Mouse (Mus musculus): Measurements from ENCODE around the gene Pea15a. TPM values are rescaled to one million over a fixed set of nuclear protein-coding genes. Genes with fewer than 3 reads are reported as not detected.
A peak's percentile ranks its signal among the peaks of the same experiment; 100 is the strongest.

The Pea15a gene
- polyA plus RNA-seq, 1 experiment from 2014 or later, result 363 TPM

DNA sequence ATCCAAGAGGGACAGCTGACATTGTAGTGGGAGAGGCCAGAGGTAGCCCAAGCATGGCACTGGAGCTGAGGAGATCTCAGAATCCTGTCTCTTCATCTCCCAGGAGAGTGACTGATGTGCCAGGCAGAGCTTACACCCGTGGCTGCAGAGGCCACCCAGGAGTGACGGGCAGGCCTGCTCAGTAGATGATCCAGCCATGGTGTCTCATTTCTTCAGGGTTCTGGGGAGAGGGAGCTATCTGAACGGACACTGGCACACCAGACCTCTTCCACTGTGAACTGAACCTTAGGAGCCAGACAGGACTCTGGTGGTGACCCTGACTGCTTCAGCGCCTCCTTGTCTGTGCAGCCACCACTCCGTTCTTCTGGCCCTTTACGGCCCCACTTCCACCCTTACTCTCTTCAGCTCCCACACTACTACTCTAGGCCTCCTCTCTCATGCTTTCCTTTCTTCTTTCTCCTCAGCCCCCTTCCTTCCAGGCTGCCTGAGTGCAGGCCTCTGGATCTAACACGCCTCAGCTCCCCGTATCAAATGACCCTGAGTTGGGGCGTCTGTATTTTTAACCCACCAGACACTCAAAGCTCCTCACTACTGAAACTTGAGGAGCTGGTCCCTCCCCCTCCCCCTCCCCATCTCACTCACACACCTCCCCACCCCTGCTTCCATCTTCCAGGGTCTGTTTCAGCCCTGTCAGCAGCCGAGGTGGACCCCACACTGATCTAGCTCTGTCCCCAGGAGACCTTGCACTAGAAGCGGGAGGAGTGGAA is 14.9 kb upstream of the Pea15a start:
- WGBS, result 41% methylated on average over 11 of the region's 11 CpGs
- Histone ChIP-seq H3K27ac (peak overlapping the region; percentile 63; the same call in 1 of the 2 replicates), H3K27me3 (ENCODE audit: control insufficient read depth, insufficient read depth, low read length) (no peaks in the 10 kb centered on the region), H3K4me3 (replicated peaks; ENCODE audit: low read length) (no peak overlapping the region), H3K4me1 (replicated peaks; ENCODE audit: control insufficient read depth, insufficient read depth, low read length) (peaks cover 23% of the 10 kb centered on the region), H3K4me2 (replicated peaks) (no peak overlapping the region), H3K9ac (no peak overlapping the region), H3K9me3 (ENCODE audit: control insufficient read depth, low read length) (no peaks in the 10 kb centered on the region), H3K36me3 (replicated peaks; ENCODE audit: control insufficient read depth, insufficient read depth) (no peaks in the 10 kb centered on the region)
- ATAC-seq (ENCODE audit: low FRiP score) (no peak), DNase-seq (ENCODE audit: low spot score) (no peak)

DNA sequence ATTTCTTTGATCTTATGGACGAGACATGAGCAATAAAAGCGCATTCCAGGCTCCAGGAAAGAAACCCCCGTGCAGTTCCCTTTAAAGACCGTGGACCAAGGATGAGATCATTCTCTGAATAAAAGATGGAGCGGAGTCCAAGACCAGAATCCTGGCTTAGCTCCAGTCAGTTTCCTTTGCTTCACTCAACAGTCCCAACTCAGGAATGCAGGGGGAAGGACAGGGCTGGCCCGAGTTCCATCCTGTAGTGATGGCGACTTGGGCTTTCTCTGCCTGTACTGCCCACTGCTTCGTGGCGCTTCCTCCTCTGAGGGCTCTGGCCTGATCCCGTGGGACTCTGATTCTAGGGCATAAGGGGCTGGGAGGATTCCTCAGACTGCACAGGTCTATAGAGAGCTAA is 13.8 kb upstream of the Pea15a start:
- Histone ChIP-seq H3K4me3 (replicated peaks; ENCODE audit: low read length) (no peak overlapping the region), H3K4me2 (replicated peaks) (no peak overlapping the region), H3K27ac (peak overlapping the region; percentile 65), H3K4me1 (replicated peaks; ENCODE audit: control insufficient read depth, insufficient read depth, low read length) (peaks cover 23% of the 10 kb centered on the region), H3K27me3 (ENCODE audit: control insufficient read depth, insufficient read depth, low read length) (no peaks in the 10 kb centered on the region), H3K9me3 (ENCODE audit: control insufficient read depth, low read length) (no peaks in the 10 kb centered on the region), H3K36me3 (replicated peaks; ENCODE audit: control insufficient read depth, insufficient read depth) (no peaks in the 10 kb centered on the region), H3K9ac (no peak overlapping the region)
- 43% methylated on average over 10 of the region's 10 CpGs for WGBS
- ATAC-seq (ENCODE audit: low FRiP score), result peak; percentile 39; the same call in 1 of the 2 replicates
- peak; percentile 50 for DNase-seq (ENCODE audit: low spot score)

DNA sequence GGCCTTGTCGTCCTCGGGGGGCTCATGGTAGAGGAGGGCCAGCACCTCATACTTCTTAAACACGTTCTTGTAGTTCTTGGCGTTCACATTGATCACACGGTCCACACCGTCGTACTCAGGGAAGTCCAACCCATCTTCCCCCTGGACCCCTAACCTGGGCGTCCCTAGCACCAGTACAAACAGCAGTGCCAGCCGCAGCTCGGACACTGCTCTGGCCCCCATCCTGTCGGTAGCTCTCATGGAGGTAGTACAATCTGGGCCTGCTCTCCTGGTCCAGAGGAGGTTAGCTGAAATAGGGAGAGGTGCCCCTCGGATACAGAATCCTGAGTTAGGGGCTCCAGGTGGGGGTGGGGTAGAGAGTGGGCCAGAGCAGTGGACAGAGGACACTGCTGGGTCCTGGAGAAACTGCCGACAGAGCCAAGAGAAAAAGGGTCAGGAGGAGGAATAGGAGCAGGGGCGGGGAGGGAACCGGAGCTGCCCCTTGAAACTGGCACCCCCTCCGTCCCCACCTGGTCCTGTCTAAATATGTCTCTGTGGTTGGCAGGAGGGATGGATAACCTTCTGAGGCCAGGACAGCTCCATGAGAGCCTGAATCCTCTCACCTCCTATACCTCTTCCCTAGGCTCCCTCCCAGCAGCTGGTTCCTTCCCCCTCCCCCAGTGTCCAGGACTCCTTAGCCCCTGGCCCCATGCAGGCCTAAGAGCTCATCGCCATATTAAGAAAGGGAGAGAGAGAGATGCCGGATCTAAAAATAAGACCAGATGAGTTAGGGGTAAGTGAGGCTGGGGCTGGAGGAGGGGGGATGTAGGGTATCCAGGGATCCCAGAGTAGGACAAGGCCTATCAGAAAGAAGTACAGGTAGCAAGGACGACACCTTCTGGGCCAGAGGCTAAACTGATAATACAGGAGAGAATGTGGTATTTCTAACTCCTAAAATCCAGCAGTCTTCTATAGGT is 13.1 kb upstream of the Pea15a start, which contains the start of gene Casq1:
Casq1 (minus strand) TSS at position 418 of the 956 bp plus-strand sequence.
- Histone ChIP-seq H3K27ac (peak within 1 kb of the TSS; percentile 65), H3K4me3 (replicated peaks; ENCODE audit: low read length) (no peak within 1 kb of the TSS), H3K4me2 (replicated peaks) (no peak within 1 kb of the TSS), H3K9ac (no peak within 1 kb of the TSS), H3K27me3 (ENCODE audit: control insufficient read depth, insufficient read depth, low read length) (no peaks in the 10 kb centered on the region), H3K36me3 (replicated peaks; ENCODE audit: control insufficient read depth, insufficient read depth) (no peaks in the 10 kb centered on the region), H3K9me3 (ENCODE audit: control insufficient read depth, low read length) (no peaks in the 10 kb centered on the region), H3K4me1 (replicated peaks; ENCODE audit: control insufficient read depth, insufficient read depth, low read length) (peaks cover 23% of the 10 kb centered on the region)
- no peak for ATAC-seq (ENCODE audit: low FRiP score)
- WGBS, result 87% methylated on average over 19 of the region's 19 CpGs
- DNase-seq (ENCODE audit: low spot score), result no peak

DNA sequence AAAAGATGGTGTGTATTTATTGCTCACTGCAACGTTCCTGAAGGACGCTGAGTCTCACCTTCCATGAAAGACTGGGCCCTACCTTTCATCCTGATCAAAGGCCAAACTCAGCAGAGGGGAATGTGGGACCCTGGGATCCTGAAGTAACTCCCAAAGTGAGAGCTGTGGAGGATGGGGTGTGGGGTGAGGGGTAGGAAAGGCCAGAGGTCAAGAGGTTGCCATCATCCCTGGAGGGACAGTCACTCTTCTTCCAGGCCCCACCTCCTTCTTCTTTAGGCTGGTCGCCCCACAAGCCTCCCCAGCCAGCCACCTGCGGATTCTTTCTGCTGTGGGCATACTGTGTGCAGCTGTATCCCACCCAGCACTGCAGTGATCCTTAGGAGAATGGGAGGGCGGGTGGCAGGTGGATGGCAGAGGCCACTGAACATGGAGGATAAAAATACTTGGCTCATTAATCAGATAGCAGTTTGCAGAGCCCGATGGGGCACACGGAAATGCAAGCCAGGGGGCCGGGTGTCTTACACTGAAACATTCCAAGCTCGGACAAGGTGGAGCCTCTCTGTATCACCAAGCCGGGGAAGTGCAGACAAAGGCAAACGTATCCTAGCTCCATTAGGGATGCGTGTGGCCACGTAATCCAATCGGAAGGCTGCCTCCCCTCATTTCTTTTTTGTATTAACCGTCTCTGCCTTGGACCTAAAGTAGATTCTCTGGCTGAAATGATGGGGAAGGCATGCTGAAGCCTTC is 11.7 kb upstream of the Pea15a start:
- Histone ChIP-seq H3K27me3 (ENCODE audit: control insufficient read depth, insufficient read depth, low read length) (no peaks in the 10 kb centered on the region), H3K9ac (no peak overlapping the region), H3K4me3 (replicated peaks; ENCODE audit: low read length) (no peak overlapping the region), H3K4me2 (replicated peaks) (no peak overlapping the region), H3K9me3 (ENCODE audit: control insufficient read depth, low read length) (no peaks in the 10 kb centered on the region), H3K4me1 (replicated peaks; ENCODE audit: control insufficient read depth, insufficient read depth, low read length) (peaks cover 27% of the 10 kb centered on the region), H3K27ac (no peak overlapping the region), H3K36me3 (replicated peaks; ENCODE audit: control insufficient read depth, insufficient read depth) (no peaks in the 10 kb centered on the region)
- ATAC-seq (ENCODE audit: low FRiP score) (no peak), DNase-seq (ENCODE audit: low spot score) (no peak)
- WGBS, result 43% methylated on average over 15 of the region's 15 CpGs

DNA sequence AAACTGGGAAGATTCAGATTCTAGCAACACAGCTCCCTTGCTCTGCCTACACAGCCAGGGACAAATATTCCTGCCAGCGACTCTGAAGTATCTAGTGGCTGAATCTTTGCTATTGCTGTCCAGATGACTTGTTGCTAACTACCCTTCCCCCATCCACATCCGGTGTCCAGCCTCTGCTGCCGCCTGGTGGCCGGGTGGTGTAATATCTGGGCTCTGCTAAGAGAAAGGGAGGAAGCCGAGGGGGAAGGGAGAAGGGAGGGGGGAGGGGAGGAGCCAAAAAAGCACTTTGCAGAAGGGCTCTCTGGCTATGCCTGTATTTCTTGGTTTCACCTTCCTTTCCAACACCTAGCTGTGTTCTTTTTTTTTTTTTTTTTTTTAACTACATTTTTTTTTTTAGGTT is 10.5 kb upstream of the Pea15a start:
- WGBS, result 0% methylated on average over 5 of the region's 5 CpGs
- Histone ChIP-seq H3K9ac (no peak overlapping the region), H3K9me3 (ENCODE audit: control insufficient read depth, low read length) (no peaks in the 10 kb centered on the region), H3K4me1 (replicated peaks; ENCODE audit: control insufficient read depth, insufficient read depth, low read length) (peaks cover 27% of the 10 kb centered on the region), H3K27ac (no peak overlapping the region), H3K4me3 (replicated peaks; ENCODE audit: low read length) (no peak overlapping the region), H3K4me2 (replicated peaks) (0 out of 2 replicates have a peak overlapping the region, but pooled peaks have one; percentile 11), H3K36me3 (replicated peaks; ENCODE audit: control insufficient read depth, insufficient read depth) (no peaks in the 10 kb centered on the region), H3K27me3 (ENCODE audit: control insufficient read depth, insufficient read depth, low read length) (no peaks in the 10 kb centered on the region)
- ATAC-seq (ENCODE audit: low FRiP score) (peak; percentile 31; the same call in 1 of the 2 replicates), DNase-seq (ENCODE audit: low spot score) (peak; percentile 88)

DNA sequence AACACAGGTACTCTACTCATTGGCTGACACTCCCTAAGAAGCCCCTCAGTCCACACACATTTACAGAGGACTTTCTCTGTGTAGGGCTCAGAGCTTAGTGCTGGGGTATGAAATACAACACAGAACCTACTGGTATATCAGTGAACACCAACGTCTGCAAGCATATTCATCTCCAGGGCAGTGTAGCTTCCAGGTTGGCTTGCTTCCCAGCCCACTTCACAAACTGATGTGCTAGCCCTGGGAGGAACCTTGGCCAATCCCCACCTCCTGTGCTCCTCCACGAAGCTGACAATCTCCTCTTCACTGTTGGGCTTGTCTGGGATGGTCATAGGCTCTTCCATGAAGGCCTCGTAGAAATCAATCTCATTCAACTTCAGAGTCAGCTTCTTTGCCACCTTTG is 8.1 kb upstream of the Pea15a start:
- ATAC-seq (ENCODE audit: low FRiP score) (no peak), DNase-seq (ENCODE audit: low spot score) (no peak)
- Histone ChIP-seq H3K27me3 (ENCODE audit: control insufficient read depth, insufficient read depth, low read length) (no peaks in the 10 kb centered on the region), H3K4me3 (replicated peaks; ENCODE audit: low read length) (no peak overlapping the region), H3K9ac (no peak overlapping the region), H3K4me1 (replicated peaks; ENCODE audit: control insufficient read depth, insufficient read depth, low read length) (peaks cover 9% of the 10 kb centered on the region), H3K9me3 (ENCODE audit: control insufficient read depth, low read length) (no peaks in the 10 kb centered on the region), H3K4me2 (replicated peaks) (no peak overlapping the region), H3K27ac (no peak overlapping the region), H3K36me3 (replicated peaks; ENCODE audit: control insufficient read depth, insufficient read depth) (no peaks in the 10 kb centered on the region)
- WGBS, result 60% methylated on average over 3 of the region's 3 CpGs

DNA sequence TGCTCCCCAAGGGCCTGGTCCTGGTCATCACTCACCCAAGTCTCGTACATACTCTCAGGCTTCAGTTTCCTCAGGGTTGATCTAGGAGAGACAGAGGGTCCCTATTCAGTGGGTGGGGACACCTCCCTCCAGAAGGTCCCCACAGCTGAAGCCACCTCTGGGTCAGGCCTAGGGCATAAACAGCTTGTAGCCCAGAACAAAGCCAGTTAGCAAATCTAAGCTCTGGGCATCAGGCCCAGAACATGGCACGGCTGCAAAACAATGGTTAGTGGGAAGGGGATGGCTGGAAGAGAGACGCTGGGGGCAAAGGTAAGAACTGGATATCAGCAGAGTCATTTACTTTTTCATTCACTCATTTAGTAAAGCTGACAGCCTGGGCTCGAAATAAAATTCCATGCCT is 7.2 kb upstream of the Pea15a start:
- Histone ChIP-seq H3K9ac (no peak overlapping the region), H3K27me3 (ENCODE audit: control insufficient read depth, insufficient read depth, low read length) (no peaks in the 10 kb centered on the region), H3K9me3 (ENCODE audit: control insufficient read depth, low read length) (no peaks in the 10 kb centered on the region), H3K4me1 (replicated peaks; ENCODE audit: control insufficient read depth, insufficient read depth, low read length) (peaks cover 5% of the 10 kb centered on the region), H3K4me3 (replicated peaks; ENCODE audit: low read length) (no peak overlapping the region), H3K27ac (peak overlapping the region; percentile 14; the same call in 1 of the 2 replicates), H3K4me2 (replicated peaks) (no peak overlapping the region), H3K36me3 (replicated peaks; ENCODE audit: control insufficient read depth, insufficient read depth) (no peaks in the 10 kb centered on the region)
- WGBS, result 41% methylated on average over 4 of the region's 4 CpGs
- DNase-seq (ENCODE audit: low spot score), result no peak
- ATAC-seq (ENCODE audit: low FRiP score), result peak; percentile 34

DNA sequence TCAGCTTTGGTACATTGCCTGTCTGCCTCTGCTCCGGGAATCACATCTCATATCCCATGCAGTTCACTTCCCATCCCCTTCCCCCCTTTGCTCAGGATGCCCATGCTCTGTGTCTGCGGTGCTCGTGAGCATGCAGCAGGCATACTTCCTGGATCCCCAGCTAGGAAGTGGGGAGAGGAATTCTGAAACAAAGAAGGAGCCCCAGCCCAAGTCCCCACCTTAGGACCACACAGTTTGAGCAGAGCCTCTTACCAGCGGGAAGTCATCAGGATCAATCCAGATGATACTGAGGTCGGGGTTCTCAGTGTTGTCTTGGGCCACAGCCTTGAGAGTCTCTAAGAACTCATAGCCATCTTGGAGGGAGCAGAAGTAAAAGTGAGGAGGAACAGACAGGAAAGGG is 6.2 kb upstream of the Pea15a start:
- Histone ChIP-seq H3K27me3 (ENCODE audit: control insufficient read depth, insufficient read depth, low read length) (no peaks in the 10 kb centered on the region), H3K9ac (no peak overlapping the region), H3K4me1 (replicated peaks; ENCODE audit: control insufficient read depth, insufficient read depth, low read length) (peaks cover 4% of the 10 kb centered on the region; the same call in 1 of the 2 replicates), H3K4me2 (replicated peaks) (no peak overlapping the region), H3K9me3 (ENCODE audit: control insufficient read depth, low read length) (no peaks in the 10 kb centered on the region), H3K36me3 (replicated peaks; ENCODE audit: control insufficient read depth, insufficient read depth) (no peaks in the 10 kb centered on the region), H3K4me3 (replicated peaks; ENCODE audit: low read length) (no peak overlapping the region), H3K27ac (0 out of 2 replicates have a peak overlapping the region, but pooled peaks have one; percentile 5)
- WGBS, result 48% methylated on average over 5 of the region's 5 CpGs
- DNase-seq (ENCODE audit: low spot score), result no peak
- ATAC-seq (ENCODE audit: low FRiP score), result no peak
